Mouse (Mus musculus) testis, postnatal 14 days (tissue): ENCODE data around the gene Yipf4.
"Not testable (repeated sequence)": the region's sequence is repeated elsewhere in the genome, so short reads cannot be mapped to it uniquely, and the experiment has no call there.

ENCODE experiments used
- DNase-seq: peaks from one replicate; pipeline ENCODE4 v3.0.0; 2021; ENCODE audit warnings: low spot score

Yipf4 gene

GRCm38 (mm10) chr17:74489024-74489900 is at the start of gene Yipf4:
Gene Yipf4, plus strand, starts transcription at chr17:74489493.
- DNase-seq: peak; percentile 96

GRCm38 (mm10) chr17:74440486-74440885 is 48.8 kb upstream of the Yipf4 start:
- DNase-seq: no peak

GRCm38 (mm10) chr17:74449776-74450175 is 39.5 kb upstream of the Yipf4 start:
- DNase-seq: no peak

- no peak for DNase-seq
These were observed 35.4 kb upstream of the Yipf4 start for GRCm38 (mm10) chr17:74453928-74454327.

GRCm38 (mm10) chr17:74454660-74455059 is 34.6 kb upstream of the Yipf4 start:
- no peak for DNase-seq

GRCm38 (mm10) chr17:74455426-74455825 is 33.9 kb upstream of the Yipf4 start:
- no peak for DNase-seq

- DNase-seq: no peak
These were observed 32.5 kb upstream of the Yipf4 start for GRCm38 (mm10) chr17:74456825-74457224.

- no peak for DNase-seq
These were observed 31.2 kb upstream of the Yipf4 start for GRCm38 (mm10) chr17:74457972-74458677.

GRCm38 (mm10) chr17:74458711-74459408 is 30.4 kb upstream of the Yipf4 start, which contains the start of gene Nlrc4:
Gene Nlrc4, minus strand, starts transcription at chr17:74459142.
- no peak for DNase-seq

- no peak for DNase-seq
These were observed 25.8 kb upstream of the Yipf4 start for GRCm38 (mm10) chr17:74463510-74463909.

GRCm38 (mm10) chr17:74467981-74468380 is 21.3 kb upstream of the Yipf4 start:
- not testable (repeated sequence) for DNase-seq

- not testable (repeated sequence) for DNase-seq
These were observed 19.2 kb upstream of the Yipf4 start for GRCm38 (mm10) chr17:74470133-74470532.

GRCm38 (mm10) chr17:74480361-74481069 is 8.8 kb upstream of the Yipf4 start:
- DNase-seq: no peak

- no peak for DNase-seq
These were observed 568 bp downstream of the Yipf4 start for GRCm38 (mm10) chr17:74489901-74490220.

- no peak for DNase-seq
These were observed 2.3 kb downstream of the Yipf4 start for GRCm38 (mm10) chr17:74491565-74491964.

- no peak for DNase-seq
These were observed 10.9 kb downstream of the Yipf4 start for GRCm38 (mm10) chr17:74500204-74500603.

GRCm38 (mm10) chr17:74501085-74501484 is 11.8 kb downstream of the Yipf4 start:
- no peak for DNase-seq

- no peak for DNase-seq
These were observed 18.6 kb downstream of the Yipf4 start for GRCm38 (mm10) chr17:74507934-74508333.

GRCm38 (mm10) chr17:74508600-74508999 is 19.3 kb downstream of the Yipf4 start:
- no peak for DNase-seq

- no peak for DNase-seq
These were observed 23.0 kb downstream of the Yipf4 start for GRCm38 (mm10) chr17:74512308-74512707.

- no peak for DNase-seq
These were observed 33.8 kb downstream of the Yipf4 start for GRCm38 (mm10) chr17:74522797-74523723.
